Mouse (Mus musculus) limb, embryonic 15.5 days (tissue): Measurements from ENCODE around the gene Chst8. TPM values are rescaled to one million over a fixed set of nuclear protein-coding genes. Genes with fewer than 3 reads are reported as not detected.

Experiments used
- ATAC-seq: fragments of 200-750 bp; cut with Nextera tagmentation; 2 replicates; pipeline ENCODE4 v1.8.0; 2017; ENCODE audit warnings: low read depth, moderate TSS enrichment; ENCODE audit not compliant: insufficient number of reproducible peaks, low FRiP score, low TSS enrichment
- H3K27ac ChIP-seq: fragments of 300-500 bp; sonication (generic); 2 replicates; pipeline ENCODE4 v1.5.1; 2015; ENCODE audit warnings: moderate library complexity, mild to moderate bottlenecking, inconsistent platforms
- H3K27me3 ChIP-seq: fragments of 300-500 bp; sonication (generic); 2 replicates; pipeline ENCODE4 v1.6.1; 2015; ENCODE audit warnings: inconsistent platforms
- H3K36me3 ChIP-seq: fragments of 300-500 bp; sonication (generic); 2 replicates; pipeline ENCODE4 v1.6.1; 2015; ENCODE audit warnings: inconsistent platforms
- H3K4me1 ChIP-seq: fragments of 300-500 bp; sonication (generic); 2 replicates; pipeline ENCODE4 v1.6.1; 2015; ENCODE audit warnings: inconsistent platforms
- H3K4me2 ChIP-seq: fragments of 300-500 bp; sonication (generic); 2 replicates; pipeline ENCODE4 v1.6.1; 2015; ENCODE audit warnings: mild to moderate bottlenecking, inconsistent platforms
- H3K4me3 ChIP-seq: fragments of 300-500 bp; sonication (generic); 2 replicates; pipeline ENCODE4 v1.5.1; 2015; ENCODE audit warnings: mild to moderate bottlenecking, inconsistent platforms
- H3K9ac ChIP-seq: fragments of 300-500 bp; sonication (generic); 2 replicates; pipeline ENCODE4 v1.6.1; 2015; ENCODE audit warnings: inconsistent platforms
- H3K9me3 ChIP-seq: fragments of 300-500 bp; sonication (generic); 2 replicates; pipeline ENCODE4 v1.6.1; 2016; ENCODE audit warnings: inconsistent platforms
- WGBS: fragments of 180-500 bp; shearing (Covaris S2); methylation state at CpG from one replicate; pipeline ENCODE4 v1.1.7; 2015; 5-methylcytosine and 5-hydroxymethylcytosine counted together
- polyA plus RNA-seq: library from polyadenylated mRNA; unstranded; fragments of >200 nt; fragmentation: Nextera tagmentation; extraction: Ambion mirVana; gene quantifications from 2 replicates; pipeline ENCODE4 v1.2.1, GENCODE M21; 2015

The Chst8 gene
- polyA plus RNA-seq, 1 experiment from 2014 or later: 1.2 TPM

- ATAC-seq: peak; percentile 80
- 0 out of 2 replicates have a peak, but pooled peaks cover 7% of the 10 kb centered on the region for H3K36me3 ChIP-seq
- peak overlapping the region; percentile 99 for H3K27ac ChIP-seq
- WGBS: under 1% methylated on average over 57 of the region's 74 CpGs
- H3K4me2 ChIP-seq: peak overlapping the region; percentile 91
- H3K9ac ChIP-seq: peak overlapping the region; percentile 94
- no peaks in the 10 kb centered on the region for H3K9me3 ChIP-seq
- H3K27me3 ChIP-seq: no peaks in the 10 kb centered on the region
- peak overlapping the region; percentile 77 for H3K4me3 ChIP-seq
- H3K4me1 ChIP-seq: peaks cover 26% of the 10 kb centered on the region
Measured at GRCm38 (mm10) chr7:34655086-34655839, 157.2 kb downstream of the Chst8 start.

- Histone ChIP-seq H3K9ac (peak overlapping the region; percentile 94), H3K36me3 (peaks cover 12% of the 10 kb centered on the region), H3K4me1 (peaks cover 26% of the 10 kb centered on the region), H3K27ac (peak overlapping the region; percentile 99), H3K27me3 (no peaks in the 10 kb centered on the region), H3K4me2 (peak overlapping the region; percentile 91), H3K9me3 (no peaks in the 10 kb centered on the region), H3K4me3 (peak overlapping the region; percentile 77)
- WGBS: under 1% methylated on average over 56 of the region's 81 CpGs
- 0 out of 2 replicates have a peak, but pooled peaks have one; percentile 31 for ATAC-seq
Measured at GRCm38 (mm10) chr7:34654441-34655085, 157.9 kb downstream of the Chst8 start.

GRCm38 (mm10) chr7:34653731-34654440 lies 158.6 kb downstream of the Chst8 start:
- Histone ChIP-seq H3K4me2 (peak overlapping the region; percentile 91), H3K4me1 (peaks cover 26% of the 10 kb centered on the region), H3K36me3 (peaks cover 19% of the 10 kb centered on the region), H3K27ac (peak overlapping the region; percentile 99), H3K27me3 (no peaks in the 10 kb centered on the region), H3K9me3 (no peaks in the 10 kb centered on the region), H3K9ac (peak overlapping the region; percentile 94), H3K4me3 (peak overlapping the region; percentile 77)
- under 1% methylated on average over 50 of the region's 64 CpGs for WGBS
- peak; percentile 62 for ATAC-seq

GRCm38 (mm10) chr7:34652751-34653502 lies 159.6 kb downstream of the Chst8 start:
- WGBS: under 1% methylated on average over 48 of the region's 48 CpGs
- H3K9me3 ChIP-seq: no peaks in the 10 kb centered on the region
- no peaks in the 10 kb centered on the region for H3K27me3 ChIP-seq
- peak overlapping the region; percentile 91 for H3K4me2 ChIP-seq
- peak overlapping the region; percentile 77 for H3K4me3 ChIP-seq
- no peak for ATAC-seq
- H3K4me1 ChIP-seq: peaks cover 26% of the 10 kb centered on the region
- peak overlapping the region; percentile 94 for H3K9ac ChIP-seq
- H3K36me3 ChIP-seq: peaks cover 27% of the 10 kb centered on the region
- peak overlapping the region; percentile 99 for H3K27ac ChIP-seq

GRCm38 (mm10) chr7:34651381-34651780 lies 161.1 kb downstream of the Chst8 start:
- no peak for ATAC-seq
- WGBS: 25% methylated on average over 2 of the region's 2 CpGs
- H3K4me1 ChIP-seq: peaks cover 38% of the 10 kb centered on the region

GRCm38 (mm10) chr7:34647052-34647451 lies 165.5 kb downstream of the Chst8 start:
- WGBS: 37% methylated on average over 9 of the region's 9 CpGs
- Histone ChIP-seq H3K9ac (no peak overlapping the region), H3K27me3 (no peaks in the 10 kb centered on the region), H3K27ac (no peak overlapping the region), H3K36me3 (peaks cover 72% of the 10 kb centered on the region), H3K9me3 (no peaks in the 10 kb centered on the region), H3K4me3 (no peak overlapping the region), H3K4me2 (no peak overlapping the region), H3K4me1 (peaks cover 43% of the 10 kb centered on the region)
- no peak for ATAC-seq

More at GRCm38 (mm10) chr7:34651381-34651780, 161.1 kb downstream of the Chst8 start:
- Histone ChIP-seq H3K9me3 (no peaks in the 10 kb centered on the region), H3K27ac (0 out of 2 replicates have a peak overlapping the region, but pooled peaks have one; percentile 4), H3K9ac (no peak overlapping the region), H3K4me3 (peak overlapping the region; percentile 77), H3K36me3 (peaks cover 40% of the 10 kb centered on the region), H3K27me3 (no peaks in the 10 kb centered on the region), H3K4me2 (peak overlapping the region; percentile 91)

GRCm38 (mm10) chr7:34646144-34646795 lies 166.2 kb downstream of the Chst8 start:
- no peaks in the 10 kb centered on the region for H3K27me3 ChIP-seq
- peaks cover 36% of the 10 kb centered on the region for H3K4me1 ChIP-seq
- H3K9ac ChIP-seq: no peak overlapping the region
- H3K27ac ChIP-seq: no peak overlapping the region
- H3K36me3 ChIP-seq: peaks cover 78% of the 10 kb centered on the region
- H3K9me3 ChIP-seq: no peaks in the 10 kb centered on the region
- 67% methylated on average over 12 of the region's 12 CpGs for WGBS
- no peak overlapping the region for H3K4me2 ChIP-seq
- no peak for ATAC-seq
- H3K4me3 ChIP-seq: no peak overlapping the region

- peaks cover 34% of the 10 kb centered on the region for H3K4me1 ChIP-seq
Measured at GRCm38 (mm10) chr7:34645623-34646022, 166.9 kb downstream of the Chst8 start.

GRCm38 (mm10) chr7:34644591-34644990 lies 167.9 kb downstream of the Chst8 start:
- no peak for ATAC-seq
- Histone ChIP-seq H3K27me3 (no peaks in the 10 kb centered on the region), H3K27ac (peak overlapping the region; percentile 33; the same call in 1 of the 2 replicates), H3K36me3 (peaks cover 85% of the 10 kb centered on the region), H3K9ac (no peak overlapping the region), H3K4me2 (no peak overlapping the region), H3K4me3 (no peak overlapping the region), H3K9me3 (no peaks in the 10 kb centered on the region), H3K4me1 (peaks cover 34% of the 10 kb centered on the region)
- 83% methylated on average over 18 of the region's 18 CpGs for WGBS

More at GRCm38 (mm10) chr7:34645623-34646022, 166.9 kb downstream of the Chst8 start:
- Histone ChIP-seq H3K27ac (no peak overlapping the region), H3K4me3 (no peak overlapping the region), H3K9ac (no peak overlapping the region), H3K27me3 (no peaks in the 10 kb centered on the region), H3K36me3 (peaks cover 83% of the 10 kb centered on the region), H3K9me3 (no peaks in the 10 kb centered on the region), H3K4me2 (no peak overlapping the region)
- WGBS: 89% methylated on average over 2 of the region's 2 CpGs
- no peak for ATAC-seq

- 52% methylated on average over 6 of the region's 6 CpGs for whole genome bisulfite sequencing
- Histone ChIP-seq H3K27ac (no peak overlapping the region), H3K27me3 (no peaks in the 10 kb centered on the region), H3K9me3 (no peaks in the 10 kb centered on the region), H3K4me1 (peaks cover 34% of the 10 kb centered on the region), H3K36me3 (peaks cover 82% of the 10 kb centered on the region), H3K9ac (no peak overlapping the region), H3K4me2 (no peak overlapping the region), H3K4me3 (no peak overlapping the region)
- no peak for ATAC-seq
Measured at GRCm38 (mm10) chr7:34643329-34643728, 169.2 kb downstream of the Chst8 start.

GRCm38 (mm10) chr7:34641968-34642367 lies 170.5 kb downstream of the Chst8 start:
- ATAC-seq: no peak
- no peak overlapping the region for H3K27ac ChIP-seq
- H3K4me1 ChIP-seq: peaks cover 25% of the 10 kb centered on the region
- H3K36me3 ChIP-seq: peaks cover 71% of the 10 kb centered on the region
- no peak overlapping the region for H3K9ac ChIP-seq
- no peaks in the 10 kb centered on the region for H3K27me3 ChIP-seq
- no peak overlapping the region for H3K4me3 ChIP-seq
- no peak overlapping the region for H3K4me2 ChIP-seq
- no peaks in the 10 kb centered on the region for H3K9me3 ChIP-seq
- WGBS: 82% methylated on average over 13 of the region's 13 CpGs
